Mouse (Mus musculus) urinary bladder, postnatal 0 days (tissue): Measurements from ENCODE around the gene Nat8f5. TPM values are rescaled to one million over a fixed set of nuclear protein-coding genes. Genes with fewer than 3 reads are reported as not detected.

Experiments
- microRNA-seq: library from miRNA; unstranded; fragments of <30 nt; microRNA quantifications from one replicate; pipeline ENCODE4, GENCODE M21; 2016
- polyA plus RNA-seq: library from polyadenylated mRNA; unstranded; fragments of >200 nt; fragmentation: Nextera tagmentation; extraction: Ambion mirVana; gene quantifications from 2 replicates; pipeline ENCODE4 v1.2.1, GENCODE M21; 2015

Gene Nat8f5
- polyA plus RNA-seq: 0.55 and 0.70 TPM in 2 replicates

GRCm38 (mm10) chr6:85820837-85821236, at the start of gene Nat8f5, which contains the start of gene Nat8f6:
Nat8f5 (minus strand) TSS chr6:85820972.
Nat8f6 (minus strand) TSS chr6:85820954.

GRCm38 (mm10) chr6:85869006-85869405, 48.2 kb upstream of the Nat8f5 start, which contains the start of gene Nat8f2:
Nat8f2 (minus strand) TSS chr6:85869158.

GRCm38 (mm10) chr6:85831796-85832321, 11.1 kb upstream of the Nat8f5 start, which contains the start of gene Nat8:
Nat8 (minus strand) TSS chr6:85832082.

Small RNA genes within 50 kb of the gene (microRNA-seq; reads per million reads assigned to microRNA genes)
- not detected for gene Mir6375

Other genes with a start within 250 kb of the Nat8f5 start
- gene Alms1, start 233.4 kb downstream of the Nat8f5 start, polyA plus RNA-seq: 1.1 and 1.2 TPM in 2 replicates
- gene Nat8f7, start 107.8 kb downstream of the Nat8f5 start, polyA plus RNA-seq: 0.11 and 0.24 TPM in 2 replicates
- 0.11 and 0.13 TPM in 2 replicates for gene Nat8f3, start 55.2 kb downstream of the Nat8f5 start, polyA plus RNA-seq
- gene Nat8f6, start within 50 bp of the Nat8f5 start, polyA plus RNA-seq: not detected in 2 replicates
- 0.65 and 0.90 TPM in 2 replicates for gene Nat8, start 11.1 kb upstream of the Nat8f5 start, polyA plus RNA-seq
- 0.05 TPM in 1 of 2 replicates, not detected in the other for gene Nat8f2, start 48.2 kb upstream of the Nat8f5 start, polyA plus RNA-seq
- 1.8 TPM in 2 replicates for gene Nat8f4, start 83.9 kb upstream of the Nat8f5 start, polyA plus RNA-seq
- gene Tprkb, start 90.9 kb upstream of the Nat8f5 start, polyA plus RNA-seq: 30.2 and 31.8 TPM in 2 replicates
- gene Nat8f1, start 94.7 kb upstream of the Nat8f5 start, polyA plus RNA-seq: 6.0 and 7.4 TPM in 2 replicates
- gene Dusp11, start 140.7 kb upstream of the Nat8f5 start, polyA plus RNA-seq: 38.1 and 52.5 TPM in 2 replicates
- not detected in 2 replicates for gene Figla, start 195.2 kb upstream of the Nat8f5 start, polyA plus RNA-seq
- gene Add2, start 207.7 kb upstream of the Nat8f5 start, polyA plus RNA-seq: 0.31 and 0.58 TPM in 2 replicates